Mouse (Mus musculus) A20 (cell line): ENCODE data around the gene Olfr315.
"Not testable (repeated sequence)": the region's sequence is repeated elsewhere in the genome, so short reads cannot be mapped to it uniquely, and the experiment has no call there.

Source experiments
- DNase-seq: peaks from one replicate; pipeline ENCODE4 v3.0.0-alpha.2; 2011; ENCODE audit warnings: low read depth, low spot score

The Olfr315 gene

GRCm38 (mm10) chr11:58815676-58816075 lies 42.7 kb downstream of the Olfr315 start:
- peak; percentile 12 for DNase-seq

GRCm38 (mm10) chr11:58828937-58829336 lies 55.9 kb downstream of the Olfr315 start, which contains the start of gene Olfr312:
Gene Olfr312 (plus strand): TSS chr11:58829237.
- not testable (repeated sequence) for DNase-seq

GRCm38 (mm10) chr11:58829764-58830163 lies 56.8 kb downstream of the Olfr315 start:
- DNase-seq = no peak
